Mouse (Mus musculus) liver, adult (tissue): Measurements from ENCODE around the gene Wdfy1.

Source experiments
- GATA4 ChIP-seq: IDR thresholded peaks from 2 replicates; pipeline ENCODE4 v1.6.1; 2014; ENCODE audit warnings: mild to moderate bottlenecking, low read length; ENCODE audit not compliant: insufficient replicate concordance

Gene Wdfy1

DNA sequence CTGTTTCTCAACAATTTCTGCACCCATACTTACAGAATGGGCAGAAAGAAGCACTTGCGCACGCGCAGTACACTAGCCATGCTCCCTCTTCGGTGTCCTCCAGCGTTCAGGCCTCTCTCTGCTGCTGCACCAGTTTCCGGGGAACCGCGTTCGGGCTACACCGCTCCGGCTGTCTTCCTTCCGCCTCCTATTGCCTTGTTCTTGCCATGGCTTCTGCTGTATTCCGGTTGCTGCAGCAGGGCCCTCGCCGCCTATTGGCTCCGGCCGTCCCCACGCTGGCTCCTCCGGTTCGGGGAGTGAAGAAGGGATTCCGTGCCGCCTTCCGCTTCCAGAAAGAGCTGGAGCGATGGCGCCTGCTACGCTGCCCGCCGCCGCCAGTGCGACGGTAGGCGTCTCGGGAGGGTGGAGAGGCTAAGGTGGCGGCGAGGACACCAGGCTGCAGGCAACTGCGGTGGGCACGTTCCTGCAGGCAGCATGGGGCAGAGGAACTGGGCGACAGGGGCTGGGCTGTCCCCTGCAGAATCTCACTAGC lies at the start of gene Wdfy1, which contains the start of gene Mrpl44:
Gene Wdfy1 (minus strand): TSS at position 217 of the 532 bp plus-strand sequence.
Gene Mrpl44 (plus strand): TSS at position 92 of the 532 bp plus-strand sequence.
- TF ChIP-seq GATA4 = peak; percentile 62; the same call in 1 of the 2 replicates

- TF ChIP-seq GATA4 = no peak
Measured at GRCm38 (mm10) chr1:79823951-79824633, 48.1 kb upstream of the Wdfy1 start.

DNA sequence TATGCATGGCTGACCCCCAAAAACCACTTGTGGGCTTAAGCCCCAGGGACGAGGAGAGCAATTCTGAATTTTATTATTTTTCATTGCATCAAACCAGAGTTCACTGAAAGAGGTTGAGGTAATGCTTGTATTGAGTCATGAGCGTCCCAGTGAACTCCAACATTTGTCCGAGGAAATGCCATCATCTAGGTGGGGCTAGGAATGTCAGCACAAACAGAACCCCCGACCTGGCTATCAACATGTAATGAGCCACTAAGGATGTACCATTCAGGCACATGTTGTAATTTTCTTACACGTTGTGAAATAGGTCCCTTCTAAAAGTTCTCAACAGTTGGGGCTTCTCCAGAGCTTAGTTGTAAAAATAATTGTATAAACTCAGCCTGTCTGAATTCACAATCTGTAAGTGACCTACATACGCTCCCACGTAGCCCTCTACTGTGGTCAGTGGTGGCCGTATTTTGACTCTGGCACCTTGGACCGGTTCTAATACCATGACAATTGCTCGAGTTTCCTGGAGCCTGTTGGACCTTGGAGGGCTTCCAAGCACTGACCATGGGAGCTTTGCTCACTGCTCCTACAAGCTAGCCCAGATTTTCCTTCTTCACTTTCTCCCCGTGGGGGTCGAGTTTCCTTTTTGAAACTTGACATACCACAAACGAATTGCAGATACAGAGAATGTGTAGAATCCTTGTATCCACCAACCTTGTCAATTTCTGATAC lies 47.0 kb upstream of the Wdfy1 start:
- no peak for TF ChIP-seq GATA4

DNA sequence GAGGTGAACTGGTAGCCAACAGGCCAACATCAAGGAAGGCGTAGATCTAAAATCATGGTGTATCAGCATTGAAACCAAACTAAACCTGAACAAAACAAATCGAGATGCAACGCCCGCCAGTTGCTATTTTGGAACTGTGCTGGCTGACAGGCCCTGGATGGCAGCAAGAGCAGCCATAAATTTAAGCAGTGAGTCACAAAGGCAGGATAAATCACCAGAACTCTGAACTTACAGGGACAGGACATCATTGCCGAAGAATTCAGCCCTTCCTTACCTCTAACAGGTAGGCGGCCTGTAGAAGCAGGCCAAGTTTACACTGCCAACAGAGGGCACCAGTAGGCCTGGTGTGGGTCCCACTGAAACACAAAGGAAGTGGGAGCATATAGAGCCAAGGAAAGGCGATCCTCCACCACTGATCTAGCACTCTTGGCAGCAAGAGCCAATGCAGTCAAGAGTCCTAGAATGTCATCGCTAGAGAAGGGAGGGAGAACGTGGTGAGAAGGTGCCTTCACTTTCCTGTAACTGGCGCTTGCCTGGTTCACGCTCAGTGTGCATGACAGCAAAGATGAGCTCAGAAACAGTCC lies 43.4 kb upstream of the Wdfy1 start:
- TF ChIP-seq GATA4 = no peak

DNA sequence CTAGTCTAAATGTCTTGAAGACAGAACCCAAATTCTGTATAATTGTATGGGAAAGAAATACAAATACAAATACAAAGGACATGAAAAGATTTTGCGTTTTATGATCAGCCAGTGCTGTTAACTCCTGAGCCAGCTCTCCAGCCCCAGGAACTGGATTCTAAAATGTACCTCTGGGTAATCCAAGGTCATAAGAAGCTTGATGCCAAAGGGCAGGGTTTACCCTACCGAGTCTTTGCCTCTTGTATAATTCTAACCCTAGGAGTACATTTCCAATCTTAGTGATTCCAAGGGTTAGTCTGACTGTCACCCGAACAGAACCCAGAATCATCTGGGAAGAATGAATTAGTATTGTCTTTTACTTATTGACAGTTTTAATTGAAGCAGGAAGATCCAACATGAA lies 39.5 kb upstream of the Wdfy1 start:
- TF ChIP-seq GATA4 = no peak

DNA sequence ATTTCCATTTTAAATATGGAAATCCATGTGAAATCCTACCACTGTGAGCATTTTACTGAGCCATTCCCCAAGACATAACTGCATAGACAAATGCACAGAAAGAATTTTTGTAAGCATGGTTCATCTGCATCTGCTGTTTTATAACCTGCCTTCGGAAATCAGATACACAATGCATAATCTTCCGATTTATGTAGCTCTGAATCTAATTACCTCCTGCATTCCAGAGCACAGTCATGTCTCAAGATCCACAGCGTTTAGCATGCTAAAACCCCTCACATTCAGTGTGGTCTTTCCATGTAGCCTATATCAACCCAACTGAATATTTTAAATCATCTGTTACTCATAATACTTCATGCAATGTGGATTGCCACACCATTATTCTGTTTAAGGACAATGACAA lies 33.5 kb upstream of the Wdfy1 start:
- TF ChIP-seq GATA4 = no peak

GRCm38 (mm10) chr1:79806865-79807264 lies 30.9 kb upstream of the Wdfy1 start:
- no peak for TF ChIP-seq GATA4

DNA sequence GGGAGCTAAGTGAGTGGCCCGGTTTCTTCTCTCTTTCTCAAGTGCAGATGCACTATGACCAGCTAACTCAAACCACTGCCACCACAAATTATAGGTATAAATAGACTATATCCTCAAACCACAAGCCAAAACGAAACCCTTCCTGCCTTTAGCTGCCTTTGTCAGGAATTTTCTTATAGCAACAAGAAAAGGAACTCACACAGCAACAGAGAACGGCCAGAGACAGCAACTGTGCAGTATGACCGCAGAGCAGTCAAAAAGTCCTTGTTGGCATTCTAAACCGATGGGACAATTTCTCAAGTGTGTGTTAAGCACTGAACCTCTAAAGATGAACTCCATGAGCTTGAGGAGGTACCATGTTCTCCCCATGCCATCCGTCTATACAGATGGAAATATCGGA lies 27.7 kb upstream of the Wdfy1 start:
- no peak for TF ChIP-seq GATA4

DNA sequence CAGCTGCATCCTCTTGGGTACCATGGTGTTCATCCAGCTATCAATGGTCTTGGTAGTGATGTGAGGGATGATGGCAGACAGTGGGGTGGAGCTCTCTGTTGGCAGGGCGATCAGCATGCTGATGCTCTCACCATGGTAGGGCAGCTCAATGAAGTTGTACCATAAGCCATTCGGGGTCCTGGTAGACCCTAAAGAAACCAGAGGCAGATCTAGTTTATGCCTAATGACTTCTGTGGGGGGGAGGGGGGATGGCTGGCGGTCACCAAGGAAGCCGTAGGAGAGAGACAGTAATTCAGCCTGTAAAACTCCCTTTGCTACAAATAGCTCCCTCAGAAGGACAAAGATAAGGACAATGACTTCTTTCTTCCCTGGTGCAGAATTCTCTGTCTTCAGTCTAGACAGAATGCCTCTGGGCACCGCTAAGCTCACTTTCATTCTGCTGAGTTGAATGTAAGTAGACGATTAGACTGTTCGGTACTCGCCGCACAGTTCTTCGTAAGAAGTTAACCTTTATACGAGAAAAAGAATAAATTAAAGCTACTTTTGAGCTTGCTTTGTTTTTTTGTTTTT lies 27.0 kb upstream of the Wdfy1 start:
- TF ChIP-seq GATA4 = no peak

- no peak for TF ChIP-seq GATA4
Measured at GRCm38 (mm10) chr1:79797084-79797483, 21.1 kb upstream of the Wdfy1 start.

- no peak for TF ChIP-seq GATA4
Measured at GRCm38 (mm10) chr1:79786267-79786927, 10.5 kb upstream of the Wdfy1 start.

GRCm38 (mm10) chr1:79782433-79782832 lies 6.5 kb upstream of the Wdfy1 start:
- TF ChIP-seq GATA4 = no peak

DNA sequence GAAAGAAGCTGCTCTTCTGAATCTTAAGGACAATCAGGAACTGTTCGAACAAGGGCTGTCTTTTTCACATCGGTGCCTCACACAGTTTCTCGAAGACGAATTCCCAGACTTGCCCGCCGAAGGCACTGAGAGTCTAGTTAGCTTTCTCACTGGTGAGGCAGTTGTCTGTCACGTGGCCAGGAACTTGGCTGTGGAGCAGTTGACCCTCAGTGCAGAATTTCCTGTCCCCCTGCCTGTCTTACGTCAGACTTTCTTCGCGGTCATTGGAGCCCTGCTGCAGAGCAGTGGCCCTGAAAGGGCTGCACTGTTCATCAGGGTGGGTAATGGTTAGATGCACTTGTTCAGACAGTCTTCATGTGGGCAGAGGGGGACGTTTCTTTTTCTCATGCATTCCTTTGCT lies 2.1 kb upstream of the Wdfy1 start:
- TF ChIP-seq GATA4 = no peak

DNA sequence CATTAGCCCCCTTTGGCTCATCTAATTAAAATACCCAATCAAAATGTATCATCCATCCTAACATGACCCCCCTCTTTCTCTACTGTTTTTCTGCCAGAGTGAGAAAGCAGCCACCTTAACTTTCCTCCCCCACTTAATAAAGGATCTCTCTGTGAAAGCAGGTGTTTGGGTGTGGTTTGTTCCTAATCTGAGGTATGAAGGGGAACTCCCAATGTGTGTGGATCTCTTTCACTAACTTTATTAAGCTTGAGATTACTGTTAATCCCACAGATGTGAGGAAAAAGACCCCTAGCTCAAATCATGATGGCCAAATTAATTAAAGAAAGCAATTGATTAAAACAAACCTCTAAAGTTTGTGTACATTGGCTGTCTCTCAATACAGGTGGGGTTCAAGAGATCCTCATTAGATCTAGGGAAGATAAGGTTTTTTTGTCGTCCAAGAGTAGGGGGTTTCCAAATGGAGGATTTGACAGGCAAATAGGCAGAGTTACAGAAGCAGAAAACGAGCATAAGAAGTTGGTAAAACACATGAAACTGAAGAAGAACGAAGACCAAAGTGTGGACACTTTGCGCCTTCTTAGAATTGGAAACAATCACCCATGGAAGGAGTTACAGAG lies 1.7 kb downstream of the Wdfy1 start:
- TF ChIP-seq GATA4 = no peak

GRCm38 (mm10) chr1:79768231-79768630 lies 7.7 kb downstream of the Wdfy1 start:
- no peak for TF ChIP-seq GATA4
